Mouse (Mus musculus): ENCODE measurements at regions not wholly inside any gene's neighbourhood (a gene's known extent, or its start where the extent isn't known, plus 50 kb on each side); places are given as distances from the start of the nearest gene placed in this dataset.

DNA sequence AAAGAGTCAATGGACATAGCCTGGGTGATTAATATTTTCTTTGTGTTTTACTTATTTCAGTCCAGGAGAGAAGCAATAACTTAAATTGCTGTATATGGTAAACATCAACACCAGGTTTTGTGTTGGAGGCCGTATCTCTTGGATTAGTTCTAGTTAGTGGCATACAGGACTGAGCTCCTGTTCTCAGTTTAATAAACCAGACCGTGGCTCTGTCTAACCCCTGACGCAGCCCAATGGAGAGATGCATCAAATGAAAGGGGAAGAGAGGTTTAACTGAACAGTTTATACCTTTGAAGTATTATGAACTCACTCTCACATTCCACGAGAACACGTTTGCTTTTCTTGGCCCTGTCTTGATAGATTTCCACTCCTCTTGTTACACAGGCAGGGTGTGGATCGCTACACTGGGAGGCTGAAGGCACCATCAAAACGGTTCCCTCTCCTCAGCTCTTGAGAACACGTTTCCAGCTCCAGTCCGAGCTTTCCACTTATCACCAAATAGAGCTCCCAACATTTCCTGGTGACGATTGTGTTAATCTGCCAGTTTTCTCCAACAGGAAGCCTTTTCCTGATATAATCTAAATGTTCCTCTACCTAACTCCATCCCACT, 54.0 kb upstream of the Cerkl start:
- in situ Hi-C loops (cut with MboI, MseI) = loop anchor here (10.0 kb wide), 1 partner anchor 264 kb away; no protein-coding TSS in a partner anchor

DNA sequence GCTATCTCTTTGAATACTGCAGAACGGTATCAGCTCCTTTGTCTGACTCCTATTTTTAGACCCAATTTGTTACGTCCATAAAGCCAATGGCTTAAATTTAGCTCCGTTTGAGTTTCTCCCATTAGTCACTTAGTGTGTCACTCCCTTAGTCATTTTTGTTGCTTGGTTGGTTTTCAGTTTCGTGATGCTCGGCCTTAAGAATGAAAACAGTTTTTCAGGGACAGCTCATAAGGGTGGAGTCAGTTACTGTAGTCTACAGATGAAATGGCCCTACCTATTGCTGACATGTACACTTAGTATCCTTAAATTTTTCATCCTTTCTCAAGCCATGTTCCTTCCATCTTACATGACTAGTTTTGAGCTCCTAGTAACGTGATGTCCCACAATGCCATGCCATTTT, 54.5 kb upstream of the Cerkl start:
- in situ Hi-C loops (cut with MboI, MseI) = loop anchor here (10.0 kb wide), 1 partner anchor 264 kb away; no protein-coding TSS in a partner anchor

DNA sequence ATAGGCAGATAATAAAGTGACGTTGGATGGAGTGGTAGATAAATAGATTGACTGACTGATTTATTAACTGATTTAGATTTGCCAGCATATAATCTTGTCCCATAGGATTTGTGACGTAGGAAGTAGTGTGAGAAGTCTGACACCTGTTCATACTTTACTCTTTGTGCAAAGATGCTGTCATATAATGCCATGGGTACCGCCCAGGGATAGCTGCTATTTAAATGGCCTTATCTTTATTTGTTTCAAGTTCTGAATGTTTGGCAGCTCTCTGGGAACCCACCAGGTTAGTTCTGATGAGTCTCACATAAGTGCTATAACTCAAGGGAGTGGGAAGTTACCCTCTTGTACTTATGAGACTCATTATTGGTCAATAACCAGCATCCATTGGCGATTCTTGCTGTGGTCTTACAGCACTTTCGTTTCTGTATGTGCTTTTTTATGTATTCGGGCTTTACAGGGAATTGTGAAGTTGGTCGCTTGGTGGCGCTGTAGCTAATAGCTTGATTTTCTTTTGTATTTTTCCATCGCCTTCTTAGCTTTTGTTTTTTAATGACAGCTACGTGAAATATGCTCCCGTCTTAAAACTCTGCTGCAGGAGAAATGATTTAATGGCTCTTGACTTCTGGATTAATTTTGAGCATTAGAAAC, 55.2 kb upstream of the Cerkl start:
- in situ Hi-C loops (cut with MboI, MseI) = loop anchor here (10.0 kb wide), 1 partner anchor 263 kb away; no protein-coding TSS in a partner anchor

DNA sequence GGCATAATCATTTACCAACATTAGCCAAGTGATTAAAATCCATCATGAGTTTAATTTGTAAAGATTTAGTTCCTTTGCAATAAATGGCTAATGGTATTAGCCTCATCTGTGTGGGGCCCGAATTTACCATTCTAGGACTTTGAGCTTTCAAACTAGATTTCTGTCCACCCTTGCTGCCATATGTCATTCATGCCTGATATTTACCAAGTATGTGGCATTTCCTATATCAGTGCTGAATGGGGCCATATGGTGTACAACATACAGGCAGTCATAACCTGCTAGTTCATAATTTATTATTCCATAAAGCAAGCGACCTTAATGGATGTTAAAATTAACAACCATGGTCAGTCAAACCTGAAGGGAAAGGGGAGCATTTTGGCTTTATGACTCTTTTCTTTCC, 55.8 kb upstream of the Cerkl start:
- in situ Hi-C loops (cut with MboI, MseI) = loop anchor here (10.0 kb wide), 1 partner anchor 262 kb away; no protein-coding TSS in a partner anchor

DNA sequence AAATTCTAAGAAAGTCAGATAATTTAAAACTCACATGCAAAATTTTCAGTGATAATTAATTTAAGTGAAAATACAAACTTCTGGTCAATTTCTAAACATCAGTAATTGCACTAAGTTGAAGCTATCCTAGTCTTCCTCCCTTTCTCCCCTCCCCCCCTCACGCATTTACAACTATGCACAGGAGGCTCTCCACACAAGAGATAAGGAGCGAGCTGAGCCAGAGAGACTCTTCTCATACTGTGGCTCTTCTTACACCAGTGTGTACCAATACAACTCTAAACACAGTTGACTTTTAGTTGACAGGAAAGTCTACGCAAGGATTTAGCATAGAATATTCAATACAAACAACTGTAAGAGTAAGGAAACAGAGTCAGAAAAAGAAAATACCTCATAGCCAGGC, 57.1 kb upstream of the Cerkl start:
- in situ Hi-C loops (cut with MboI, MseI) = loop anchor here (10.0 kb wide), 1 partner anchor 261 kb away; no protein-coding TSS in a partner anchor

DNA sequence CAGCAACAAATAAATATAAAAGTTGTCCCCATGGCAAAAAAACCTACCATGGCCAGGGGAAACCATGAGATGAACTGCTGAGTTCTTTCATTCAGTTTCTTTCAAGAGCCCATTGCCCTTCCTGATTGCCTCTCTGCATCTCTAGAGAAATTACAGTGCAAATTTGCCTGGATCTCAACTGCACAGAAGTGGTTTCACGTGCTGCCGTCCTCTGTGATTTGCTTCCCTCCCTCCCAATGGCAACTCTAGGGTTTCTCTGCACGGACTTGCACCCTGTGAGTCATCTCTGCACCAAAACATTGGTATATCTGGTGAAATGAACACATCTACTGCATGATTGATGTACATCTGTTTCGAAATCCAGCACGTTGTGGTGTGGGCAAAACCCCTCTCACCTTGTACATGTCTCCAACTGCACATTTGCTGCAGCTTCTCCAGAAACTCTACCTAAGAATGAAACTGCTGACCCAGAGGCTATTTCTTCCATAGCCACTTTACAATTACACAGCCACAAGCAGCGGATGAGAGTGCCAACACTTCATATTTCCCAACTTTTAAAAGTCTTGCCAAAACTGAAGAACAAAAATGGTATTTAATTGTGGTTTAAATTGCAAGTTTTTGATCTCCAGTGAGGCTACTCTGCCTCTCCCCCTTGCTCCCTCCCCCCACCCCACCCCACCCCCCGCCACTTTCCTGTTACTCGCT, 61.6 kb upstream of the Cerkl start:
- in situ Hi-C loops (cut with MboI, MseI) = loop anchor here (10.0 kb wide), 1 partner anchor 257 kb away; no protein-coding TSS in a partner anchor

DNA sequence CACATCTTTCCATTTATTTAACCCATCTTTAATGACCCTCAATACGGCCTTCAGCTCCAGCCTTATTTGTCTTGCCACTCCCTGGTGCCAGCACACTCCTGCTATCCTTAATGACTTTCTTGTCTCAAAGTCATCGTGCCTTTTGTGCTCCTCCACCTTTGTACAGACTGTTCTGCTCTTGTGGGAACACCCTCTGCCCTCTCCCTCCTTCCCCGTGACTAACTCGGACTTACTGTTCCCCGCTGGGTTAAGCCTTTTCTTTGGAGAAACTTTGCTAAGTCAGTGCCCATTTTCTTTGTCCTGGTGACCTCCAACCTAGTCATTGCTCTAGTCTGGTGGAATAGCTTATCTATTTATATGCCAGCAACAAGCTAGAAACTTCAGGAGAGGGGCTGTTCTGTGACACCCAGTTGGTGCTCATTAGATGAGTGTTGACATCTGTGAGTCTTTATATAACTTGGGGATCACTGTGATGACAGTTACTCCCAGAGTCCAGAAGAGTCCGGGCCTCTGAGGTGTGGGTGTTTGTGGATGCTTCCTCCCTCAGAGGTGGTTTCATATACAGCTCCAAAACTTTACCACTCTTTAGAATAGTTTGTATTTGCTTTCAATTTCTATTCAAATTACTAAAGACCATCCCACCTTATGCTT, 63.3 kb upstream of the Cerkl start:
- in situ Hi-C loops (cut with MboI, MseI) = loop anchor here (10.0 kb wide), 1 partner anchor 255 kb away; no protein-coding TSS in a partner anchor

DNA sequence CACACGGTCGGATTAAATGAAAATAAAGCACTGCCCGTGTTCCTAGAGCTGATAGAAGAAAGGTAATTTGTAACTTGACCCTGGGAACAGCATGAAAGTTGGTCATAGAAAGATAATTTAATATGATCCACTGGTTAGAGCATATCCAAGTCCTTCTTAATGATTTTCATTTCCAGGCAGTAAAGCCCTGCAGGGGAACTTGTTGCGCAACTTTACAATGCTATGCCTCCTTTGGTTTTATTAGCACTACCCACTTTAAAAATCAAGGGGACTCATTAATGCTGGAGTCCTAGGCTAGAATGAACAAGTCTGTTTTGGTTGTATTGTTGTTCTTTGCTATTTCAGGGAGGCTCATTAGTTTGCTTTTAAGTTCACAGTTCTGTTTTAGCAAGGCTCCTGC, 66.9 kb upstream of the Cerkl start:
- in situ Hi-C loops (cut with MboI, MseI) = no loop called here

DNA sequence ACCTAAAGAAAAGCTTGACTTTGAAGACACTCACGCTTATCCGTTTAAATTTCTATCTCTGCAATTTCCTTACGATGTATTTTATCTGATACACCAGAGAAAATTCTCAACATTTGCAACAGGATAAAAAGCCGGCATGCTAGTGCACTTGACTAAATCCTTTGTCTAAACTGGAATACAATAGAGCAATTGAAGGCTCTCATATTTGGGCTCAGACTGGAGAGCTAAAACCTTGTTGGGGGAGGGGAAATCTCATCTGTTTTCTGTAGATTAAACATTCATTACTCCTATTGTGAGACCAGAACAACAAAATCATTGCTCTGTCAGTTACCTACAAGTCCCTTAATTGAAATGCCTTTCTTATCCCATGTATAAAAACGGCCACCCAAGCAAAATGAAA, 70.9 kb upstream of the Cerkl start:
- in situ Hi-C loops (cut with MboI, MseI) = no loop called here

DNA sequence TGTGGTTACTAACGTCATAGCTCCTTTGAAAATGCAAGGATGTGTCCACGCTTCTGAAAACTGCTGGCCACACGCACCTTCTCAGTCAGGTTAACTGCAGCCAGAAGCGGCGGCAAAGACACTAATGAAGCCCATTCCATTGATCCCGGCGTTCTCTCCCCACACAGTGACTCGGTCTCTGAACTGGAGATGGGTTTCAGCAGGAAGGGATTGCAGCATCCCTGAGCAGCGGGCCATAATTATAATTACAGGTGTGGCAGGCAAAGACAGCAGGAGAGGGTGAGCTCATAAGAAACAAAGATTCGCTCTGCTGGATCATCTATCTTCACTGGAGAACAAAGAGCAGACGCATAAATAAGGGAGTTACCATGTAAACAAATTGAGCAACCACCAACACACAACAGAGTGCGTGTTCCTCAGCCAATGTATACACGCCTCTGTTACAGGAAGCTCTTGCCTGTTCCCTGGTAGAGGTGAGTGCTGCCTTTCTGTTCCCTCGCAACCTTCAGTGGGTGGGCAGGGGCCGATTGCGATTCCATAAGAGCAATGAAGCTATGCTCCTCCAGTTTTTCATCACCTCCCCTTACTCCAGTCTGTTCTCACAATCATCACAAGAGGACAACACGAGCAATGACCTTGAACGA, 71.9 kb upstream of the Cerkl start:
- in situ Hi-C loops (cut with MboI, MseI) = no loop called here

DNA sequence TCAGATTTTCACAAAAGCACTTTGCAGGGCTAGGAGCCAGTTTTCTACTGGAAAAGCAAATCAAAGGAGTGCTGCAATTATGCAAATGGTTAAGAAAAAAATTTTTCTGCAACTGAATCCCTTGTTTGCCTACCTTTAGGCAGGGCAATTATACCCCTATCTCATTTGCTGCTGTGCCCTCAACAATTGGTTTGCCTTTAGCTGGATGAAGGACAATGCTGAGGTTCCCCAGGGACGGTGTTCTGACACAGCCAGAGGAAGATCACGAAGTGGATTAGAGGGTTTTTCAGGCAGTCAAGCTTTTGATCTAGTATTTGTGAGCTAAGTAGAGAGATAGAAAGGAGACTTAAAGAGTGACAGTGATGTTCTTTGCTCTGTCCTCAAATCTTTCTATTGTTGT, 72.6 kb upstream of the Cerkl start:
- in situ Hi-C loops (cut with MboI, MseI) = no loop called here

DNA sequence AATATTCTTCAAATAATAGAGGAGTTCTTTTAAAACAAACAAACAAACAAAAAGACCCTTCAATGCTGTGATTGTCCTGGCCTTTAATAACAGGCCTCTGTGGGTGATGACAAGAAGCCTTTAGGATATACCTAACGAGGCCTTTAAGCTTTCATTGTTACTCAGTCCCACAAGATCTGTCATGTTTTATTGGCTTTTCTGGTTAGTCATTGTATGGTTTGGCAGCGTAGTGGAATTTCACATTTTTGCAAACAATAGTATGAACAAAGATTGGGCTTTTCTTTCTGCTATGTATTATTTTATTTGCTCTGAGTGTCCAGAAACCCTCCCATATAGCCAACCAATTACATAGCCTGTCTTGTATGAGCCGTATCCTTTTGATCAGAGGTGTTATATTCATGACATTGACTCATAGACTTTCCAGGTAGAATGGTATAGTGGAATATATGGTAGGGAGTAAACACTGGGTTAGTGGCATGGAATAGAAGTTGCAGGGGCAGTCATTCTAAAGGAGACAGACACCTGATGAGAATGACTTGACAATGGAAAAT, 76.1 kb upstream of the Cerkl start:
- in situ Hi-C loops (cut with MboI, MseI) = no loop called here

DNA sequence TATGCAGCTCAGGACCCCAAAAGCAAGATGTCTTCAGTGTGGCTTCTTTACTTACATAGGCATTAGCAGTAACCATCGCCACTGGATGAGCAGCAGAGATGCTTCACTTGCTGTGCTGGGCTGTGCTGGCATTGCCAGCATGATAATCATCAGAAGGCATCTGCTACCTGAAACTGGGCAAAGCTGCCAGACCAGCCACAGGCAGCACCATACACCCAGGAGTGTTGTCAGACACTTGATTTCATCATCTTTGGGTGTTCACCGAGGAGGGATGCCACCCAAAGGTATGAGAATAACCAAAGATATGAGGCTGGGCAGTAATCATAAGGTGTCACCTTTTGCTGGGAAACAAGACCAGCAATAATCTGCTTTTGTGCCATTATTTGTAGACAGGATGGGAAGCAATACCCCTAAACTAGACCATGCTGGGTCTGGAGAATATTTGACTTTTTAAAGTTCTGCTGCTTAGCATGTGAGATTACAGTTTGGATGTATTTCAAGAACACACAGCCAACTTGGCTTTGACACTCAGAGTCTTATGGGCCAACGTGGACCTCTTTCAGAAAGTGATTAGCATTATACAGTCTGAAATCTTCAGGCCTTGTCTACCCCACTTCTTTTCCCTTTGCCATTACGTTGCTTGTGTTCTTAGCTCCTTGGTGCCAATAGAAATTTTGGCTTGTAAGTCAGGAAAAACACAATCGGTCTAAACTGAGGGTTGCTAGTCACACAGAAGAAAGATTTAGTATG, 80.7 kb upstream of the Cerkl start:
- in situ Hi-C loops (cut with MboI, MseI) = no loop called here

DNA sequence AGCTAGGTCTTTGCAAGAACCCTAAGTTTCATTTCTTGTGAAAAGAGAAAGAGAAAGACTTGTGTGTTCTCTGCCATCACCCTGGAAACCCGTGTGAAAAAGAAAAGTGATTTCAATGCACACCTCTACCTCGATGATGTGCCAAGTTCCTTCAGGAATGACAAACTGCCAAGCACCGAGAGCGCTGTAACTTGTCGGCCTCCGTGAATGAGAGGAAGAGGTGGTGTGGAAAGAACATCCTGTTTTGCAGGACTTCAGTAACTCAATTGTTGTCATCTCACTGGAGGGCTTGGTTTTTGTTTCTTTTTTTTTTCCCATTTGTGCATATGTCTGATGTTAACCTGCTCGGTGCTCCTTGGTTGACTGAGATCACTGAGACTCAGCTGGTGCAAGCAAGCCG, 83.8 kb upstream of the Cerkl start:
- in situ Hi-C loops (cut with MboI, MseI) = no loop called here

DNA sequence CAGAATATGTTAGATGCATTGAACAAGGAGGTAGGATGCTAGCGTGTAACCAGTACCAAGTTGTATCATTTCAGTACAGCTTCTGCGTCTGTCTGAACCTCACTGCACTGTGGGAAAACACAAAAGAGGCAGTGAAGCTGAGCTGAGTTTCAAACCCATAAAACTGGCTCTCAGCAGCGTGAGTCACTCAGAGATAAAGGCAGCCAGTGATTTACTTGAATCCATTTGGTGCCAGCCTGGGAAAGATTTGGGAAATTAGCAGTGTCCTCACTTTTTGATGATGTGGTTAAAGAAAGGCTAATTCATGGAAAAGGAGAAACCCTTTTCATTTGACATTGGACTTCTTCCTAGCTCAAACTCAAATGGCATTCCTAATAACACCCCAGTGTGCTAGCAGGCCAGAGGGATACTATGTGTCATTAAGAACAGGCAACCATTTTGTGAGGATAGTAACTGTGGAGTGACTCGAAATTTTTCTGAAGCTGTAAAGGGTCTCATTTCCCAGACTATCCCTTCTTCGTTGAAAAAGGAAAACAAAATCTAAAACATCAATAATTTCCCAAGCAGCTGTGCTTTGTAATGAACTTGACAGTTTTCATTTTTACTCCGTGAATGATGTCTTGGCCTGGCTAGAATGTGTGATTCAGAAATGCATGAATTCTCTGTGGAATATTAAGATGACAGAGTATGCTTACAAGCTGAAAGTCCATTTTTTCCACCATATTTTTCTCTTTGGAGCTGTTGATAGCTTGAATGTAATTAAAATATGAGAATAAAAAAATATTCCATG, 85.8 kb upstream of the Cerkl start:
- in situ Hi-C loops (cut with MboI, MseI) = no loop called here

DNA sequence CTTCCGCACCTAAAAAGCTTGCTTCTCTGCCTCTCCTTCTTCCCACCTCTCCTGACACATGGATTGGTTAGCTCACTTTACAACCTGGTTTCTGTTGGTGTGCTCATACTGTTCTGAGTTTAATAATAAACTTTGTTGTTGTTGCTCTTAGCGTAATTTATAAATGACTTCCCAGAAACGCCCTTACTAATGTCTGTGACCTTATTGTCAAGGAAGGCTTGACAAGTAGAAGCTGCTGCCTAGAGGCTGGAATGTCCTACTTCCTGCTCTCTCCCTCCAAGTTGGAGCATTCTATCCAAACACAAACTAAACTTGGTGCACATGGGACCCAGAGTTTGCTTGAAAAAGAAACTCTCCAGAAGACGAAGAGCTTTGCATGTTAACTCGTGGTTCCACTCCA, 86.9 kb upstream of the Cerkl start:
- in situ Hi-C loops (cut with MboI, MseI) = no loop called here

DNA sequence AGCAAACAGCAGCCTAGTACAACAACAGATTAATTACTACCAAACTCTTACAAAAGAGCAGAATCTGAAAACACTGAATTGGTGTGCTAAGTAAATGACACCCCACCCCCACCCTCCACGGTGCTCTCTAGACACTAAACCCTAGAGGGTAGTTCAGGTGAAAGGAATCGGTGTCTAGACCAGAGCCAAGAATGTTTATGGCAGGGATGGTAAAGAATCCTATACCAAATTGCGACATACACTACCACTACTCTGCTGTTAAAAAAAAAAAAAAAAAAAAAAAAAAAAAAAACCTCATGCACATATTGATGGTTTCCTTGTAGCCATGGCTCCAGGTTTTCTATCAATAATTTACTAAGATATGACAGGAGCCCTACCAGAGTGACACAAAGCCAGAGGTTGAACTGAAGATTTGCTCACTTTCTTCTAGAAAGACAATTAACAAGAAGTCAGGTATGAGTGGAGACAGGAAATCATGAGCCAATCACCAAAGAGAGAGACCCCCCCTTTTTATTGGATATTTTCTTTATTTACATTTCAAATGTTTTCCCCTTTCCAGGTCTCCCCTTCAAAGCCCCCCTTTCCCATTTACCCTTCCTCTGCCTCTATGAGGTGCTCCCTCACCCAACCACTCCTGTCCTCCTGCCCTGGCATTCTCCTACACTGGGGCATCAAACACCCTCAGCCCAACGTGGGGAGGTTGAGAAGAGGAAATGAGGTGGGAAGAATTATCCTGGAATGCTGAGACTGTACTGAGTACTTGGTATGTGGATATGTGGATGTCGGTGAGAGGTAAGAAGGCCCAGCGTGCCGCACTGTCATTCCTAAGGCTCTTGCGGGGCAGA, 87.6 kb upstream of the Cerkl start:
- in situ Hi-C loops (cut with MboI, MseI) = no loop called here

DNA sequence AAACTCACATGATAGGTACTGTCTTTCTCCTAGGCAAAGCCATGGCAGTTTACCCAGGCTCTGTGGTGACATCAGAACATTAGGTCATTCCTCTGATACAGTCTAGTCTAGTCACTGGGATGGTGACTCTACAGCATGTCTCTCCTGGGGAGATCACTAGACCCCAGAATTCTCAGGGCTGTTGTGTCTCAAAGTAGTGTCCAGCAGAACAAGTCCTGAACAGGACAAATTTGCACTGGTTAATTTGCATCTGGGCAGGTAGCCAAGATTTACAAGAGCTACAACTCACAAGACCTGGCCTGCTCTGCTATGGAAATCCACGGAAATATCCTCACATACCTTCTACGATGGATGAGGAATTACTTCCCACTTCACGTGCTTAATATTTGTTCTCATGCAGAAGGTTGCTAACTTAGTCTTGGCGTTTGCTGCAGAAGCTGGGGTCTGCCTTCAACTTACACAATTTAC, 88.2 kb upstream of the Cerkl start:
- in situ Hi-C loops (cut with MboI, MseI) = no loop called here

DNA sequence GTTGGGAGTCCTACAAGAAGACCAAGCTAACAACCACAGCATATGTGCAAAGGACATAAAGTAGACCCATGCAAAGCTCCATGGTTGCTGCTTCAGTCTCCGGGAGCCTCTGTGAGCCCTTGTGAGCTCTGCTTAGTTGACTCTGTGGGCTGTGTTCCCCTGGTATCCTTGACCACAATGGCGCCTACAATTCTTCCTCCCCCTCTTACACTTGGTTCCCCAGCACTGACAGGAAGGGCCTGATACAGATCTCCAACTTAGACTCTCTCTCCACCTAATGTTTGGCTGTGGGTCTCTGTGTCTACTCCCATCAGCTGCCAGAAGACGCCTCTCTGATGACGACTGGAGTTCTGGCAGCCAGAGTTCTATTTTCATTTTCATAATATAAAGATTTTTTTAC, 88.9 kb upstream of the Itprid2 start:
- in situ Hi-C loops (cut with MboI, MseI) = no loop called here
